Mouse (Mus musculus): Measurements from ENCODE around the gene Ube2e1. TPM values are rescaled to one million over a fixed set of nuclear protein-coding genes. Genes with fewer than 3 reads are reported as not detected.

The Ube2e1 gene
- 51.8 and 61.5 TPM in 2 replicates for polyA plus RNA-seq (2015; fragmentation: Nextera tagmentation; extraction: Ambion mirVana)

DNA sequence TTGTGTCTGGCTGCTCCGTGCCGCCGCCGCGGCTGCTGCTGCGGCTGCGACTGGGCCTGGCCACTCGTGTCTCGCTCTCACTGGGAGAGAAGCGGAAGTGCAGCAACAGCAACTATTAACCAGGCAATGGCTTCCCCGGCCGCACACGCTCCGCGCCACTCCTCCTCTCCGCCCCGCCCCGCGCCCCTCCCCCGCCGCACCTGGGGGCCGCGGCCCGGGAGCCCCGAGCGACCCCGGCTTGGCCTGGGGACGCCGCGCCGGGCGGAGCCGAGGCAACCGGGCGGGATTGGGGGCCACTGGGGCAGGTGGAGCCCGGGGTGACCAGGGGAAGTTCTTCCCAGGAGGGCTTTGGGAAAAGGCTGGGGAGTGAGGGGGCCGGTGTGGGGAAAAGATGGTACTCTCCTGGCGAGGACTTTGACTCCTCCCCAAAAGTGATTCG lies at the start of gene Ube2e1:
Gene Ube2e1 (minus strand): TSS at position 167 of the 439 bp plus-strand sequence.

DNA sequence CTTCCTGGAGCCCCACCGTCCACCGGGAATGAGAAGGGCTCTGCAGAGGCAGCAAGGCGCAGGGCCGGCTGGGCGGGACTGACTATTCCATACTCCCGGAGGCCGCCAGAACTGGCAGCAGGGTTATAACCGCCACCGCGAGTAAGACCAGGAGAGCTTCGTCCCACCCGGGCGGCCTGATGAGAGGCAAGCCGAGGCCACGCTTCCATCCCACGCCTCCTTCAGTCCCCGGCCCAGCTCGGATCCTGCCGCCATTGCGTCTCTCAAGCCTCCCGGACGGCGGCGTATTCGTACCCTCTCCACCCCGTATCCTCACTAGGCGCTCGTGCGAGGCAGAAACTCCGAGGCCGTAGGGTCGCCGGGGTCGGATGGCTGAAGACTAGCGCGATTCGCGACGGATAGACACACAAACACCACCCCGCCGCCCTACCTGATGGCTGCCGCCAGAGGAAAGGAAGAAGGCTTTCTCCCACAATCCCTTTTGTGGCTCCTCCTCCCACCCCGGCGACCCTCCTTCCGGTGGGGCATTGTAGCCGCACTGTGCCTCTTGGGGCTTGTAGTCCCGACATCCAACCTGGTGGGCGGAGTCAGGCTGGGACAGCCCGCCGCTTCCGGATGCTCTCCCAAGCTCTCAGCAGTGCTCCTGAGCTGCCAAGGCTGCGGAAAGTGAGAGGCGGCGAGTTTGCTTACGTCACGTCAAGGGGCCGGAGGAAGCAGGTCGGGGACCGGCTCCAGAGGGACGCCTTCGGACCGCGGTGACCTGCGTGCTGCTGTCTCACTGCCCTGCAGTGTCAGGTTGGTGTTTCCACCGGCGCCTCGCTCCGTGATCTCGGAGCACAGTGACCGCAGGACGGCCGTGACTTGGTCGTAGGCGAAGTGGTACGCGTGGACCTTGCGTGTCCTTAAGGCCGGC lies 60.9 kb downstream of the Ube2e1 start, which contains the start of the genes Nkiras1 and Rpl15:
Gene Nkiras1 (plus strand): TSS at position 608 of the 913 bp plus-strand sequence.
Gene Rpl15 (minus strand): TSS at position 863 of the 913 bp plus-strand sequence.

DNA sequence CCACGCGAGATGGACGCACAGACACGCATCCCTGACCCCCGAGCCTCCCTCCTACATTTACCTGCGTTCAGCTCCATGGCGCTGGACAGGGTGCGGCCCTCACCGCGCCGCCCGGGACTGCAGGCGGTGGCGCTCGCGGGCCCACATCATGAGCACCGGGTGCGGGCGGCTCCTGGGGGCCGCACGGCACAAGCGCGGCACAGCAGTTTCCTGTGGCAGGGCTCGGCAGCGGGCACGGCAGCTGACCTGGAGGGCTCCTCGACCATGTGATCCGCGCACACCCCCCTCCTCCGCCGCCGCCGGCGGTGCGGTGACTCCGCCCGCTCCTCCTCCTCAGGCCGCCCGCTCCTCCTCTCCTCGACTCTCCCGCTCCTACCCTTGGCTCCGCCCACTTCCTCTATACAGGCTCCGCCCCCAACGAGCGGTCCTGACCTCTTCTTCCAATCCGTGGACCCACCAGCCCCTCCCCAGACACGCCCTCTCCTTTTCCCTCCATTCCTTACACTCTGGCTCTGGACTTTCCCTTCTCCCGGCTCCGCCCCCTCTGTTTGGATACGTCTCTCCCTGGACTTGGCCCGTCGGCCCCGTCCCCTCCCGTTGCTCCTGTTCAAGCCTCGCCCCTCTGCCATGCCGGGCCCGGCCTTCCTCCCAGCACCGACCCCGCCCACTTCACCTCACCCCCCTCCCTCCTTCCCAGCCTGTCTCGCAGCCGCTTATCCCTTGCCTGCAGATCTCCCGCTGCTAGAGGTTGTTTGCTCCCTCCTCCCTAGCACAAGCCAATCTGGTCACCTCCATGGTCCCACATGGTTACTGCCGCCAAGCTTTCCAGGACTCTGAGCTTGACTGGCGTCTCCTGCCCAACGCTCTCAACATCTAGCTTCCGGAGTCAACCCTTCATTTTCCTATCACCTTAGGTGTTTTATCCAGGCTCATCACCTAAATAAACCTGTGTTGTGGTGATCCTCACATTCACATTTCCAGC lies 92.6 kb downstream of the Ube2e1 start, which contains the start of gene Nr1d2:
Gene Nr1d2 (minus strand): TSS at position 378 of the 982 bp plus-strand sequence.

Other genes starting within 250 kb of the Ube2e1 start
- 2.9 and 4.0 TPM in 2 replicates for gene Nr1d2, start 92.7 kb downstream of the Ube2e1 start, polyA plus RNA-seq (2015; fragmentation: Nextera tagmentation; extraction: Ambion mirVana)
- gene Nkiras1, start 60.7 kb downstream of the Ube2e1 start, polyA plus RNA-seq (2015; fragmentation: Nextera tagmentation; extraction: Ambion mirVana): 8.8 TPM in 2 replicates
- gene Rpl15, start 60.5 kb downstream of the Ube2e1 start, polyA plus RNA-seq (2015; fragmentation: Nextera tagmentation; extraction: Ambion mirVana): 392 and 401 TPM in 2 replicates